Mouse (Mus musculus) hindbrain, embryonic 15.5 days (tissue): Measurements from ENCODE around the gene Gp9. TPM values are rescaled to one million over a fixed set of nuclear protein-coding genes. Genes with fewer than 3 reads are reported as not detected.

Source experiments
- ATAC-seq: fragments of 200-750 bp; cut with Nextera tagmentation; 2 replicates; pipeline ENCODE4 v1.8.0; 2017; ENCODE audit warnings: low read depth, moderate number of reproducible peaks, moderate TSS enrichment; ENCODE audit not compliant: low FRiP score
- H3K27ac ChIP-seq: fragments of 300-500 bp; sonication (generic); replicated peaks from 2 replicates; pipeline ENCODE4 v1.5.1; 2015; ENCODE audit warnings: mild to moderate bottlenecking, inconsistent platforms
- H3K27me3 ChIP-seq: fragments of 300-500 bp; sonication (generic); 2 replicates; pipeline ENCODE4 v1.6.1; 2015; ENCODE audit warnings: control low read depth, inconsistent platforms
- H3K36me3 ChIP-seq: fragments of 300-500 bp; sonication (generic); 2 replicates; pipeline ENCODE4 v1.6.1; 2015; ENCODE audit warnings: control low read depth, inconsistent platforms
- H3K4me1 ChIP-seq: fragments of 300-500 bp; sonication (generic); replicated peaks from 2 replicates; pipeline ENCODE4 v1.6.1; 2015; ENCODE audit warnings: control low read depth, inconsistent platforms
- H3K4me2 ChIP-seq: fragments of 300-500 bp; sonication (generic); 2 replicates; pipeline ENCODE4 v1.6.1; 2015; ENCODE audit warnings: moderate library complexity, mild to moderate bottlenecking, inconsistent platforms
- H3K4me3 ChIP-seq: fragments of 300-500 bp; sonication (generic); 2 replicates; pipeline ENCODE4 v1.5.1; 2015; ENCODE audit warnings: mild to moderate bottlenecking, inconsistent platforms
- H3K9ac ChIP-seq: fragments of 300-500 bp; sonication (generic); 2 replicates; pipeline ENCODE4 v1.6.1; 2015; ENCODE audit warnings: inconsistent platforms
- H3K9me3 ChIP-seq: fragments of 300-500 bp; sonication (generic); 2 replicates; pipeline ENCODE4 v1.6.1; 2016; ENCODE audit warnings: control low read depth, inconsistent platforms
- WGBS: fragments of 180-500 bp; shearing (Covaris S2); methylation state at CpG from one replicate; pipeline ENCODE4 v1.1.7; 2015; 5-methylcytosine and 5-hydroxymethylcytosine counted together
- polyA plus RNA-seq: library from polyadenylated mRNA; unstranded; fragments of >200 nt; fragmentation: Nextera tagmentation; extraction: Ambion mirVana; gene quantifications from 2 replicates; pipeline ENCODE4 v1.2.1, GENCODE M21; 2015

The Gp9 gene
- polyA plus RNA-seq, 1 experiment from 2014 or later = 0.99 TPM

DNA sequence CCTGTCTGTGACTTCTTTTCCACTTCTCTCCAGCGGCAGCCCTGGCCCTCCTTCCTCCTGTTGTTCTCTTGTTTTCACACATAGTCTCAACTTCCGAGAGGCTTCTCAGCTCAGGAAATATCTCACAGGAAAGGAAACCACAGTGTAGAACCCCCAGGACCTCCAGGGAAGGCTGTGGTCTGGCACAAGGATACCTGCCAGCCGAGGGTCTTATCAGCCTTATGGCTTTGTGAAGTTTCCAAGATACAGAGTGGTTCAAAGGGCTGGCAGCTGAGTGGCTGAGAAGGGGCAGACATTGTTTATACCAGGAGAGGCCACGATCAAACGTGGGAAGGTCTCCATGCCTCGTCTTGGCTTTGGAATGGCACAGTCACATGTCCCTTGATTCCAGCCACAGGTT lies 38.0 kb upstream of the Gp9 start:
- H3K9me3 ChIP-seq = no peaks in the 10 kb centered on the region
- H3K4me1 ChIP-seq = peaks cover 6% of the 10 kb centered on the region; the same call in 1 of the 2 replicates
- H3K4me3 ChIP-seq = no peak overlapping the region
- H3K36me3 ChIP-seq = no peaks in the 10 kb centered on the region
- ATAC-seq = no peak
- H3K27me3 ChIP-seq = peaks cover 7% of the 10 kb centered on the region; the same call in 1 of the 2 replicates
- no peak overlapping the region for H3K9ac ChIP-seq
- 65% methylated on average over 6 of the region's 6 CpGs for WGBS
- H3K27ac ChIP-seq = no peak overlapping the region
- H3K4me2 ChIP-seq = no peak overlapping the region

GRCm38 (mm10) chr6:87740496-87740895 lies 37.4 kb upstream of the Gp9 start:
- no peak for ATAC-seq
- H3K4me1 ChIP-seq = peaks cover 6% of the 10 kb centered on the region; the same call in 1 of the 2 replicates

DNA sequence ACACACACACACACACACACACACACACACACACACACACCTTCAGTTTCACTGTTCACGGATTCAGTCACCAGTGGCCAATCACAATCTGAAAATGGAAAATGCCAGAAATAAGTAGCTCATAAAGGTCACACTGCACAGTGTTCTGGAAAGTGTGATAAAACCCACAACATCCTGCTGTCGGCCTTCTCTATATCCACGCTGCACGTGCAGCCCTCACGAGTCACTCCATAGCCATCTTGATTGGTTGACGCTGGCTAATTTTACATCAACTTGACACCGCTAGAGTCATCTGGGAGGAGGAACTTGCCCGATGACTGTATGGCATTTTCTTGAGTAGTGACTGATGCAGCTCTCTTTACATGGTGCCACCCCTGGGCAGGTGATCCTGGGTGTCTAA lies 35.9 kb upstream of the Gp9 start:
- Histone ChIP-seq H3K4me3 (no peak overlapping the region), H3K36me3 (no peaks in the 10 kb centered on the region), H3K27me3 (no peaks in the 10 kb centered on the region), H3K4me2 (no peak overlapping the region), H3K4me1 (peaks cover 6% of the 10 kb centered on the region; the same call in 1 of the 2 replicates), H3K9ac (no peak overlapping the region), H3K9me3 (no peaks in the 10 kb centered on the region), H3K27ac (no peak overlapping the region)
- 94% methylated on average over 8 of the region's 8 CpGs for WGBS
- ATAC-seq = no peak

More at GRCm38 (mm10) chr6:87740496-87740895, 37.4 kb upstream of the Gp9 start:
- Histone ChIP-seq H3K9me3 (no peaks in the 10 kb centered on the region), H3K36me3 (no peaks in the 10 kb centered on the region), H3K9ac (no peak overlapping the region), H3K4me2 (no peak overlapping the region), H3K27ac (no peak overlapping the region), H3K27me3 (peaks cover 1% of the 10 kb centered on the region; the same call in 1 of the 2 replicates), H3K4me3 (no peak overlapping the region)

- Histone ChIP-seq H3K27me3 (no peaks in the 10 kb centered on the region), H3K9ac (no peak overlapping the region), H3K4me2 (no peak overlapping the region), H3K4me3 (no peak overlapping the region), H3K9me3 (no peaks in the 10 kb centered on the region), H3K36me3 (no peaks in the 10 kb centered on the region), H3K27ac (no peak overlapping the region), H3K4me1 (peaks cover 6% of the 10 kb centered on the region; the same call in 1 of the 2 replicates)
- 81% methylated on average over 5 of the region's 5 CpGs for WGBS
- ATAC-seq = no peak
Measured at GRCm38 (mm10) chr6:87742804-87743203, 35.1 kb upstream of the Gp9 start.

GRCm38 (mm10) chr6:87743281-87743680 lies 34.6 kb upstream of the Gp9 start:
- peaks cover 2% of the 10 kb centered on the region; the same call in 1 of the 2 replicates for H3K4me1 ChIP-seq
- H3K27me3 ChIP-seq = no peaks in the 10 kb centered on the region
- H3K27ac ChIP-seq = no peak overlapping the region
- H3K4me2 ChIP-seq = no peak overlapping the region
- WGBS = 71% methylated on average over 5 of the region's 5 CpGs
- no peak overlapping the region for H3K4me3 ChIP-seq
- H3K36me3 ChIP-seq = no peaks in the 10 kb centered on the region
- no peaks in the 10 kb centered on the region for H3K9me3 ChIP-seq
- no peak overlapping the region for H3K9ac ChIP-seq
- no peak for ATAC-seq

GRCm38 (mm10) chr6:87744632-87745031 lies 33.2 kb upstream of the Gp9 start:
- H3K27ac ChIP-seq = no peak overlapping the region
- 96% methylated on average over 3 of the region's 3 CpGs for whole genome bisulfite sequencing
- no peak overlapping the region for H3K4me2 ChIP-seq
- H3K9me3 ChIP-seq = no peaks in the 10 kb centered on the region
- ATAC-seq = no peak
- no peaks in the 10 kb centered on the region for H3K27me3 ChIP-seq
- H3K36me3 ChIP-seq = no peaks in the 10 kb centered on the region
- H3K4me1 ChIP-seq = no peaks in the 10 kb centered on the region
- no peak overlapping the region for H3K4me3 ChIP-seq
- H3K9ac ChIP-seq = no peak overlapping the region

- Histone ChIP-seq H3K36me3 (no peaks in the 10 kb centered on the region), H3K4me2 (no peak overlapping the region), H3K4me3 (no peak overlapping the region), H3K27ac (no peak overlapping the region), H3K4me1 (no peaks in the 10 kb centered on the region), H3K27me3 (no peaks in the 10 kb centered on the region), H3K9ac (no peak overlapping the region), H3K9me3 (no peaks in the 10 kb centered on the region)
- 27% methylated on average over 1 of the region's 1 CpGs for WGBS
- ATAC-seq = no peak
Measured at GRCm38 (mm10) chr6:87745301-87745700, 32.6 kb upstream of the Gp9 start.

DNA sequence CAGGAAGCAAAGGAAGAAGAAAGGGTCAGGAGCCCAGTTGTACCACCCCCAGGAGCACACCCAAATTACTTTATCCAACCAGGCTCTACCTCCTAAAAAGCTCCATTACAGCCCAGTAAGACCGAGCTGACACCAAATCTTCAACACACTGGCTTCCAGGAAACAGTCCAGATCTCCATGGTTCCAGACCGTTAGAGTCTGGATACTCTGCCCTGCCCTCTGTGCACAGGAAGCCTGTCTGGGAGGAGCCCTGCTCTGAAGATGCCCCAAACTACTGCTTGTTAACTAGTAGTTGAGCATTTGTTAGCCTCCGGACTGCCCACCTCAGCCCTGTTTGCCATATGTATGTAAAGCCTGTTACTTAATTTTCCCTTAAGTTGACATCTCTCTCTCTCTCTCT lies 31.8 kb upstream of the Gp9 start:
- Histone ChIP-seq H3K4me1 (no peaks in the 10 kb centered on the region), H3K36me3 (no peaks in the 10 kb centered on the region), H3K4me3 (no peak overlapping the region), H3K9ac (no peak overlapping the region), H3K9me3 (no peaks in the 10 kb centered on the region), H3K27ac (no peak overlapping the region), H3K27me3 (no peaks in the 10 kb centered on the region), H3K4me2 (no peak overlapping the region)
- 70% methylated on average over 3 of the region's 3 CpGs for WGBS
- no peak for ATAC-seq

DNA sequence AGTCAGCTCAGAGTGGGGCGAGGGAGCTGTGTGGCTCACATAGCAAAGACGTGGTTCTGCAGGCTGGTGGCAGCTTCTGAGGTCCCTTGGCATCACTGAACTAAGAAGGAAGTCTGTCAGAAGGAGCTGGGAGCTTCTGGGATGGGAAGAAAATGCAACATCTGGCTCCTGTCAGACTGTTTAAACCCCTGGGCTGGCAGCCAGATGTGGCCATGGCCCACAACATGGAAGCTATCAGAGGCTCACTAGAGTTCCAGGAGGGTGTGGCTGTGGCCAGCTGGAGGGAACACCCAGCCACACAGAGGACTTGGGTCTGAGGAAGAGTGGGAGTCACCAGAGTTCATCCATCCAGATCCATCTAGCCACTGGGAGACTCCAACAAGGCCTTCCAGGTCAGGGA lies 31.0 kb upstream of the Gp9 start:
- Histone ChIP-seq H3K4me3 (no peak overlapping the region), H3K36me3 (no peaks in the 10 kb centered on the region), H3K9me3 (no peaks in the 10 kb centered on the region), H3K9ac (no peak overlapping the region), H3K27ac (no peak overlapping the region), H3K4me2 (no peak overlapping the region), H3K27me3 (no peaks in the 10 kb centered on the region), H3K4me1 (no peaks in the 10 kb centered on the region)
- no peak for ATAC-seq
- 83% methylated on average over 2 of the region's 2 CpGs for WGBS

DNA sequence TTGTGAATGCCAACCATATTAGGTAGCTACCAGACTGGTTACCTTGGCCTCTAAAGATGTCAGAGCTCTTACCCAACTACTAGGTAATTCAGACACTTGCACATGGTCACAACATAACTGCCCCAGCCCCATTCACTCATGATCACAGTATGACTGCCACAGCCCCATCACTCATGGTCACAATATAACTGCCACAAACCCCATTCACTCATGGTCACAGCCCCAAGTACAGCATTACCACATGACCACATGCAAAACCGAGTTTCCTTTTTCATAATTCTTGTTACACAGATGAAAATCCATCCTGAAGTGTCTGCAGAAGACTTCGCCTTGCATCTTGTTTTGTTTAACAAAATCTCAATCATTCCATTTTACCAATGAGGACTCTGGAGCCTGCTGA lies 29.8 kb upstream of the Gp9 start:
- no peaks in the 10 kb centered on the region for H3K36me3 ChIP-seq
- no peaks in the 10 kb centered on the region for H3K9me3 ChIP-seq
- H3K27me3 ChIP-seq = no peaks in the 10 kb centered on the region
- ATAC-seq = no peak
- H3K4me2 ChIP-seq = no peak overlapping the region
- H3K9ac ChIP-seq = no peak overlapping the region
- WGBS = 90% methylated on average over 2 of the region's 2 CpGs
- H3K4me3 ChIP-seq = no peak overlapping the region
- no peaks in the 10 kb centered on the region for H3K4me1 ChIP-seq
- no peak overlapping the region for H3K27ac ChIP-seq

DNA sequence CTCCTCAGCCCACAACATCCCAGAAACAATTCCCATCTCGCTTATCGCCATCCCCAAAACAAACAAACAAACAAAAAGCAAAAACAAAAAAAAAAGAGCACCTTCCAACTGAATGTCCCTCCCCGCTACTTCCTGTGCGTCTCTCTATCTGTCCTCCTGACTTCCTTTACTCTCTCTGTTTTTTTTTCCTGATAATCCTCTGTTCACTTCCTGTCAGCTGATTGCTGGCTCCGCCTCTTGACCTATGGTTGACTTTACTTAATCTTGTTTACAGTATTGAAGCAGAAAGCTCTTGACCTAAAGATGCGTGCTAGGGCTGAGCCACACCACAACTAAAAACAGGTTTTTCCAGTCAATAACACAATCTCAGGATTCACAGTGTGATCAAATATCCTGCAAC lies 29.3 kb upstream of the Gp9 start:
- 93% methylated on average over 6 of the region's 6 CpGs for WGBS
- Histone ChIP-seq H3K4me3 (no peak overlapping the region), H3K9me3 (no peaks in the 10 kb centered on the region), H3K4me1 (no peaks in the 10 kb centered on the region), H3K4me2 (no peak overlapping the region), H3K27me3 (no peaks in the 10 kb centered on the region), H3K36me3 (no peaks in the 10 kb centered on the region), H3K27ac (no peak overlapping the region), H3K9ac (no peak overlapping the region)
- ATAC-seq = no peak

GRCm38 (mm10) chr6:87750184-87750910 lies 27.5 kb upstream of the Gp9 start:
- Histone ChIP-seq H3K4me3 (no peak overlapping the region), H3K4me2 (no peak overlapping the region), H3K27me3 (no peaks in the 10 kb centered on the region), H3K4me1 (no peaks in the 10 kb centered on the region), H3K36me3 (peaks cover 4% of the 10 kb centered on the region; the same call in 1 of the 2 replicates), H3K9ac (no peak overlapping the region), H3K27ac (no peak overlapping the region), H3K9me3 (no peaks in the 10 kb centered on the region)
- no peak for ATAC-seq
- WGBS = 92% methylated on average over 8 of the region's 8 CpGs

GRCm38 (mm10) chr6:87751574-87751973 lies 26.3 kb upstream of the Gp9 start:
- Histone ChIP-seq H3K27ac (no peak overlapping the region), H3K9ac (no peak overlapping the region), H3K36me3 (peaks cover 4% of the 10 kb centered on the region; the same call in 1 of the 2 replicates), H3K4me1 (no peaks in the 10 kb centered on the region), H3K27me3 (no peaks in the 10 kb centered on the region), H3K9me3 (no peaks in the 10 kb centered on the region), H3K4me2 (no peak overlapping the region), H3K4me3 (no peak overlapping the region)
- ATAC-seq = no peak
- 94% methylated on average over 6 of the region's 6 CpGs for WGBS
